Mouse (Mus musculus) ES-E14 (cell line): ENCODE measurements around the gene Dclk2. TPM values are rescaled to one million over a fixed set of nuclear protein-coding genes. Genes with fewer than 3 reads are reported as not detected.

ENCODE experiments used
- DNase-seq: peaks from one replicate; pipeline ENCODE4 v3.0.0-alpha.2; 2013; ENCODE audit warnings: low read depth, low spot score
- H3K27ac ChIP-seq: 2 replicates; pipeline ENCODE4 v1.5.1; 2012; ENCODE audit warnings: low read depth, mild to moderate bottlenecking, low read length, moderate library complexity, mixed read lengths; ENCODE audit not compliant: poor library complexity, insufficient read depth, severe bottlenecking
- H3K36me3 ChIP-seq: 2 replicates; pipeline ENCODE4 v1.6.1; 2012; ENCODE audit warnings: mild to moderate bottlenecking, low read length, moderate library complexity, mixed read lengths; ENCODE audit not compliant: control insufficient read depth, poor library complexity, insufficient read depth, severe bottlenecking
- H3K4me1 ChIP-seq, 2 experiments: fragments of 150-350 bp in 1 of 2; sonication (generic) in 1 of 2; 2 replicates each; pipeline ENCODE4 v1.6.1; 2012; ENCODE audit warnings: low read length in 2 of 2, mild to moderate bottlenecking in 1 of 2, mixed read lengths in 1 of 2; ENCODE audit not compliant: control insufficient read depth in 2 of 2, insufficient read depth in 2 of 2, poor library complexity in 1 of 2
- H3K4me3 ChIP-seq, 2 experiments: fragments of 150-350 bp in 1 of 2; sonication (generic) in 1 of 2; 2 replicates each; pipeline ENCODE4 v1.5.1; 2012; ENCODE audit warnings: low read length in 2 of 2, low read depth in 1 of 2, mild to moderate bottlenecking in 1 of 2, mixed read lengths in 1 of 2; ENCODE audit not compliant: insufficient read depth in 1 of 2, poor library complexity in 1 of 2, severe bottlenecking in 1 of 2
- H3K9ac ChIP-seq: 2 replicates; pipeline ENCODE4 v1.6.1; 2012; ENCODE audit warnings: low read depth, mild to moderate bottlenecking, low read length, mixed read lengths; ENCODE audit not compliant: poor library complexity, insufficient read depth, severe bottlenecking
- H3K9me3 ChIP-seq: fragments of 150-350 bp; sonication (generic); 2 replicates; pipeline ENCODE4 v1.6.1; 2012; ENCODE audit warnings: low read depth, mild to moderate bottlenecking, low read length; ENCODE audit not compliant: control insufficient read depth, insufficient read depth
- CHD2 ChIP-seq: IDR thresholded peaks from 2 replicates; pipeline ENCODE4 v1.6.1; 2014; ENCODE audit warnings: mild to moderate bottlenecking, low read depth, low read length, inconsistent platforms
- HCFC1 ChIP-seq: IDR thresholded peaks from 2 replicates; pipeline ENCODE4 v1.6.1; 2012; ENCODE audit warnings: low read length, inconsistent platforms, borderline replicate concordance; ENCODE audit not compliant: insufficient read depth
- MAFK ChIP-seq: IDR thresholded peaks from 2 replicates; pipeline ENCODE4 v1.6.1; 2014; ENCODE audit warnings: mild to moderate bottlenecking, low read depth, low read length, inconsistent platforms; ENCODE audit not compliant: insufficient read depth
- ZC3H11A ChIP-seq: IDR thresholded peaks from 2 replicates; pipeline ENCODE4 v1.6.1; 2012; ENCODE audit warnings: low read depth, mild to moderate bottlenecking, inconsistent platforms, low read length, borderline replicate concordance
- ZNF384 ChIP-seq: IDR thresholded peaks from 2 replicates; pipeline ENCODE4 v1.6.1; 2012; ENCODE audit warnings: low read depth, low read length, inconsistent platforms
- in situ Hi-C, 2 experiments: fragments of 600-800 bp; cut with MboI; formaldehyde crosslinking; loops; one replicate each; pipeline ENCODE4 v1.15.1; 2025; ENCODE audit warnings: low sequenced_read_pairs in 2 of 2, inconsistent platforms in 1 of 2; ENCODE audit not compliant: unreplicated experiment in 2 of 2
- total RNA-seq: library from RNA; depleted of rRNA; stranded (reverse); fragments of 300-350 nt; gene quantifications from 2 replicates; pipeline ENCODE4 v1.2.3, GENCODE M21; 2012

Gene Dclk2
- total RNA-seq, 1 experiment: 13.6 TPM

GRCm38 (mm10) chr3:86914316-86914715, 6.3 kb downstream of the Dclk2 start:
- TF ChIP-seq MAFK (no peak), ZNF384 (no peak), ZC3H11A (no peak), CHD2 (no peak), HCFC1 (no peak)
- H3K36me3 ChIP-seq: peaks cover 4% of the 10 kb centered on the region; the same call in 1 of the 2 replicates
- peaks cover 0 to 8% of the 10 kb centered on the region in 2 experiments; a peak in 3 of 4 replicates for H3K4me1 ChIP-seq
- H3K9me3 ChIP-seq: peaks cover 3% of the 10 kb centered on the region; the same call in 1 of the 2 replicates
- H3K4me3 ChIP-seq: no peak overlapping the region
- H3K9ac ChIP-seq: no peak overlapping the region
- in situ Hi-C loops: no loop called here
- no peak overlapping the region for H3K27ac ChIP-seq
- DNase-seq: no peak

DNA sequence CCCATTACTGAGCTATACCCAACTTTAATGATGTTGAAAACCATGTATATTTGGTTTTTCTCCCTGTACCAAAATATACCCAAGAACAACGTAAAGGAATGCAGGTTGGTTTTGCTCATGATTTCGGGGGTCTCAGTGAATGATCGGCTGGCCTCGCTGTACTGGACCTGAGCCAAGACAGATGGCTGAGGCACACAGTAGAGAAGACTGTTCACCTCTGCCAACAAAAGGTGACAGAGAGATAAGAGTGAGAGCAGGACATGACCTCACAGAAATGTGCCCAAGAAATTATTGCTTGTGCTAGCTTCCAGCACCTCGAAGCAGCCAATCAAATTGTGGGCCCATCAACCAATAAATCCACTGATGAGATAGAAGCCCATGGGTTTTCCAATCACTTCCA, 22.3 kb downstream of the Dclk2 start:
- Histone ChIP-seq H3K9me3 (peaks cover 3% of the 10 kb centered on the region), H3K27ac (no peak overlapping the region), H3K4me1 (no peaks in the 10 kb centered on the region), H3K4me3 (no peak overlapping the region), H3K9ac (no peak overlapping the region), H3K36me3 (no peaks in the 10 kb centered on the region)
- no peak for DNase-seq
- TF ChIP-seq MAFK (no peak), CHD2 (no peak), ZC3H11A (no peak), HCFC1 (no peak), ZNF384 (no peak)
- in situ Hi-C loops: no loop called here

DNA sequence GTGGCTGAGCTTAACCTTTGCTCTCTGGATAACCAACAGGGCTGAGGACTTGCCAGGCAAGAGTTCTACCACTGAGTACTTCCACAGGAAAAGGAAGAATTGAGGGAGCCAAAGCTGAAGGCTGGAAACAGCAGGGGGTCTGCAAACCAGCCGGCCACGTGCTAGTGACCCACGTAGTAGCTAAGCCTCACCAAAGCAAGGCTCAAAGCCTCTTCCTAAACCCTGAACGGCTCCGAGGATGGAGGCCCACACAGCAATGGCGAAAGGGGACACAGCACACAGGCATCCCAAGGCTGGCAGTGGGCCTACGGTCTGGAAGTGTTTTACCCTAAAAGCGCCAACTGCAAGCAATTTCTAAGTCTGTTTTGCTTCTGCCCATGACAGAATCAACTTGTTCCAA, 23.1 kb downstream of the Dclk2 start:
- DNase-seq: no peak
- no peaks in the 10 kb centered on the region for H3K36me3 ChIP-seq
- no peak overlapping the region for H3K9ac ChIP-seq
- peaks cover 3% of the 10 kb centered on the region for H3K9me3 ChIP-seq
- in situ Hi-C loops: no loop called here
- no peak overlapping the region for H3K4me3 ChIP-seq
- TF ChIP-seq HCFC1 (no peak), ZNF384 (no peak), CHD2 (no peak), ZC3H11A (no peak), MAFK (no peak)
- H3K27ac ChIP-seq: no peak overlapping the region
- no peaks in the 10 kb centered on the region for H3K4me1 ChIP-seq

GRCm38 (mm10) chr3:86897066-86897465, 23.6 kb downstream of the Dclk2 start:
- TF ChIP-seq CHD2: no peak
- TF ChIP-seq ZNF384: no peak
- TF ChIP-seq HCFC1: no peak
- no peak for TF ChIP-seq ZC3H11A
- no peak for TF ChIP-seq MAFK
- Histone ChIP-seq H3K9me3 (peaks cover 3% of the 10 kb centered on the region), H3K4me1 (no peaks in the 10 kb centered on the region), H3K4me3 (no peak overlapping the region), H3K36me3 (no peaks in the 10 kb centered on the region), H3K9ac (no peak overlapping the region), H3K27ac (no peak overlapping the region)
- in situ Hi-C loops: no loop called here
- no peak for DNase-seq

DNA sequence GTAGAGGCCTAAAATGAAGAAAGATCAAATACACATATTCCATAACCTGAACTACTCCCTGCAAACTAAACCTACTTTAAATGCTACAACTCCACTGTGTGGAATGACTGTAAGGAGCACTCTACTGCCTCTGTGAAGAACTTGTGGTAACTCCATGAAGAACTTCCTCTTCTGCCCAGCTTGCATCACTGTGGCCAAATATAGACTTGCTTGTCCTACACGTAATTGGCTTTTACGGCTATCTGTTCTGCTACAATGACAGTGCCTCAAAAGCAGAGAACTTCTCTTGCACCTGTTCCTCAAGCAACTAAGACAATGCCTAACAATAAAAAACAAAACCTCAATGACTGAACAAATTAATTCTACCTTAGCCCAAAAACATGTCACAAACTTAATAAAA, 26.2 kb downstream of the Dclk2 start:
- in situ Hi-C loops: no loop called here
- Histone ChIP-seq H3K4me1 (0 out of 4 replicates have a peak, but pooled peaks cover 0 to 1% of the 10 kb centered on the region in 2 experiments), H3K4me3 (no peak overlapping the region), H3K9ac (no peak overlapping the region), H3K9me3 (peaks cover 3% of the 10 kb centered on the region), H3K27ac (no peak overlapping the region), H3K36me3 (no peaks in the 10 kb centered on the region)
- TF ChIP-seq CHD2 (no peak), MAFK (no peak), ZC3H11A (no peak), HCFC1 (no peak), ZNF384 (no peak)
- no peak for DNase-seq
